Mouse (Mus musculus): ENCODE measurements around the gene Nbl1. TPM values are rescaled to one million over a fixed set of nuclear protein-coding genes. Genes with fewer than 3 reads are reported as not detected.

Gene Nbl1
- total RNA-seq, 2 experiments from 2014 or later: 39.7 to 40.9 TPM

DNA sequence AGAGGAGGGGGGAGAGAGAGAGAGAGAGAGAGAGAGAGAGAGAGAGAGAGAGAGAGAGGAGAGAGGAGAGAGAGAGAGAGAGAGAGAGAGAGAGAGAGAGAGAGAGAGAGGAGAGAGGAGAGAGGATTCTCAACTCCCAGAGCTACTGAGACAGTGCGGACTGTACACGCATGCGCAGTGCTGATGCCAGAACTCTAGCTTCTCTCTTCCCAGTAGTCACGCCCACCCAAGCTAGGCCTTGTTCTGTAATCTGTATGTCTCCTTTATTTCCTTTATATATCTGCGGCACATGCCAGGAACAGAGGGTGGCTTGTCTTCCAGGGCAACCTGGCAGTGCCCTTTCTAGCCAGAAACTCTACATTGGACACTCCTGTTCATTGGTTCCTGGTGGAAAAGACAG is 28.0 kb downstream of the Nbl1 start:
- DNase-seq: no peak

DNA sequence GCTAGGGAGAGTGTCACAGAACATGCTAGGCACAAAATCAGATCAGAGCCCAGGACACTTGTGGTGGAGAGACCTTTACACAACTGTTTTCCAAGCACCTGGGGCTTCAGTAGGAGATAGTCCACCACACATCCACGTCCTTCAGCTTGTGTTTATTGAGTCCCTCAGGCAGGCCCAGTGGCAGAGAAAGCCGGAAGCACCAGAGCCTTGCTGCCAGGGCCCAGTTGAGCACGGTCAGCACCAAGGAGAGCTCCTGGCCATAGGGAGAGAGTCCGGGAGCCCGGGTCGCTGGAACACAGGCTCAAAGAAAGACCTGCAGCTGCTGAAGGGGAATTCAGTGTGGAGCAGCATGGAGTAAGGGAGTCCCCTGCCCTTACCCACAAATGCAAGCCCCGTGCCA is 33.2 kb downstream of the Nbl1 start:
- DNase-seq: peak; percentile 83

DNA sequence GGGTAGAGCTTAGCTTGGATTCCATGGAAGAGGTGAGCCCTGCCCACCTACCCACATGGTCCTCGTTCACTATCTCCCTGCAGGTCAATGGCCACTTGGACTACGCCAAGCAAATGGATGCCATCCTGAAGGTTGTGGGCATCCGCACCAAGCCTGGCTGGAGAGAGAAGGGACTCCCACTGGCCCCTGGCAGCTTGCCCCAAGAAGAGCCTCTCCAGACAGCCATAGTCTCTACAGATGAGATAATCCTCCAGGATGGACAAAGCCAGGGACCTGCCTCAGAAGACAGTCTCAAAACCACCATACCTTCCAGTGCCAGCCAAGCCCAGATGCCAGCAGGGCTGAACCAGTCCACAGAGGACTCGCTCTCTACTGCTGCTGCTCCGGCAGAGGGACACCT is 34.8 kb downstream of the Nbl1 start:
- DNase-seq: no peak

GRCm38 (mm10) chr4:139057291-139057690 is 35.5 kb downstream of the Nbl1 start:
- DNase-seq: no peak

DNA sequence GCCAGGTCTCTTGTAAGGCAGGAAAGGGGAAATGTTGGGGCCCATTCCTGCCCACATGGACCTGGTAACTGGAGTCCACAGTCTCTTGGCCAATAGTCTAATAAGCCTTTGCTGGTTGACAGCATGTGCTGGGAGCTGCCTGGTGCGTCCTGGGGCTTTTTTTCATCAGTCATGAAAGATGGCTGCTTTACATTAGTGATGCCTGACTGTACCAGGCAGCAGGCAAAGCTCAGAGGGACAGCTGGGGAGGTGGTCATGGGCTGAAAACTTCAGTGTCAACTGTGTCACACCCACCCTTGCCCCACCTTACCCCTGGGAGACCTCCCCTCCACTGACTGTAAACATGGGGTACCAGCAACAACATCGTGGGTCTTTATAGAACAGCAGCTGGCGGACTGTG is 37.0 kb downstream of the Nbl1 start:
- DNase-seq: no peak

DNA sequence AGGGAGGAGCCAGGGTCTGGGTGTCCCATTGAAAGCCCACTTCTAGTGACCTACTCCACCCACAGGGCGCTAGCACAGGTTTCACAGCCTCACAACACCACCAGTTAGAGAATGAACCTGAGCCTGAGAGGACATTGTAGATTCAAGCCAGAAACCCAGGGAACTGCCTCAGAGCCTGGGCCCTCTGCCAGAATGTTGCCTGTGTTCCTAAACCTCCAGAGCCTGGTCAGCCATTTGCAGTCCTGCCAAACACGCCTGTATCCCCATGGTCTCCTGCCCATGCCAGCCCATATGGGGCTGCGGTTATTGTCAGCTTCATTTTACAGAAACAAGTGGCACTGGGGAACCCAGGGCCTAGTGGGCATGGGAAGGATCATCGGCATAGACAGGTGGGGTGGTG is 37.5 kb downstream of the Nbl1 start:
- DNase-seq: peak; percentile 79

DNA sequence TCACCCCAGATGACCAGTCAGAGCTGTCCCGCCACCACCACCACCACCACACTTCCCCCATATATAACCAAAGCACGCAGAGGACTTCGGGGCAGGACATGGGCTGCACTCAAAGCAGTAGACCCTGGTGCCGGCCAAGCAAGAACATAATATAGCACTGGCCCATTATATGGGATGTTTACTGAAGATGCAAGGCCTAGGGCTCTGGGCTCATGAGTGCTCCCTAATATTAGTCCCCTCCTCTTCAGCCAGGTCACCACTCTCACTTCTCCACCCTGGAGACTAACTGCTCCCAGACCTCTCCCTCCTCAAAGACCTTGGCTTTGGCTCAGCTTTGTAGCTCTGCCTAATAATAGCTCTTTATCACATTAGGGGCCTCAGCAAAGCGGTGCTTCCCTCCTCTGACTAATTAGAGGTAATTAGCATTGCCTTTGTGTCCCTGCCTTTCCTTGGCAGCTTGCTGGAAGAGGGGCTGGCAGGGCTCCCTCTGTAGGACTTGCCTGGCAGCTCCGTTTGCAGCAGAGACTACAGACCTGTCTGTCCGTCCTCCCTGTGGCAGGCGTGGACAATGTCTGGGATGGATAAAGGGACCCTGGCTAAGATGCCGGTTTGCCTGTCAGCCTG is 38.4 kb downstream of the Nbl1 start:
- no peak for DNase-seq

DNA sequence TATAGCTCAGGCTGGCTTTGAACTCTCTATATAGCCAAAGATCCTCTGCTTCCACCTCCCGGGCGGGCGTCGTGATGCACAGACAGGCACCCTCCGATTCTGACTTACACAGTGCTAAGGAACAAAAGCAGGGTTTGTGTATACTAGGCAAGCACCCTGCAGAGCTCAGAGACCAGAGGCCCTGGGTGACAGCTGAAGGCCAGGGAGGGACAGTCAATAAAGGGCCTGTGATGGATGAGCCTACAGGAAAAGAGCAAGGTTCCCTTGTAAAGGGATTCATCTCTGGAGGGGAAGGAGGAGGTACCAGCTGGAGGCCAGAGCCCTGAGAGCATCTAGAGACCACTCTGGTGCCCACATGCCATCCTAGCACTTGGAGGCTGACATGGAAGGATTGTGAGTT is 39.4 kb downstream of the Nbl1 start:
- peak; percentile 30 for DNase-seq

- no peak for DNase-seq
Observed at GRCm38 (mm10) chr4:139052796-139053195, 40.0 kb downstream of the Nbl1 start.

- no peak for DNase-seq
Observed at GRCm38 (mm10) chr4:139048518-139048917, 44.3 kb downstream of the Nbl1 start.

GRCm38 (mm10) chr4:139046354-139046753 is 46.4 kb downstream of the Nbl1 start:
- DNase-seq: no peak

DNA sequence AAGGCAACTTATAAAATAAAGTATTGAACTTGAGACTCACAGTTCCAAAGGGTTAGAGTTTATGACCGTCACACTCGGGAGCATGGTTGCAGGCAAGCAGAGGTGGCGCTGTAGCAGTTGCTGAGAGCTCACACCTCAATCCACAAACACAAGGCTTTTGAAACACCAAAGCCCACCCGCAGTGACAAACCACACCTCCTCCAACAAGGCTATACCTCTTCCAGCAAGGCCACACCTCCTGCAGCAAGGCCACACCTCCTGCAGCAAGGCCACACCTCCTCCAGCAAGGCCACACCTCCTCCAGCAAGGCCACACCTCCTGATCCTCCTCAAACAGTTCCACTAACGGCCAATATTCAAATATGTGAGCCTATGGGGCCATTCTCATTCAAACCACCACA is 48.2 kb downstream of the Nbl1 start:
- no peak for DNase-seq

- no peak for DNase-seq
Observed at GRCm38 (mm10) chr4:139043600-139043999, 49.2 kb downstream of the Nbl1 start.

- DNase-seq: no peak
Observed at GRCm38 (mm10) chr4:139042611-139043010, 50.2 kb downstream of the Nbl1 start.

DNA sequence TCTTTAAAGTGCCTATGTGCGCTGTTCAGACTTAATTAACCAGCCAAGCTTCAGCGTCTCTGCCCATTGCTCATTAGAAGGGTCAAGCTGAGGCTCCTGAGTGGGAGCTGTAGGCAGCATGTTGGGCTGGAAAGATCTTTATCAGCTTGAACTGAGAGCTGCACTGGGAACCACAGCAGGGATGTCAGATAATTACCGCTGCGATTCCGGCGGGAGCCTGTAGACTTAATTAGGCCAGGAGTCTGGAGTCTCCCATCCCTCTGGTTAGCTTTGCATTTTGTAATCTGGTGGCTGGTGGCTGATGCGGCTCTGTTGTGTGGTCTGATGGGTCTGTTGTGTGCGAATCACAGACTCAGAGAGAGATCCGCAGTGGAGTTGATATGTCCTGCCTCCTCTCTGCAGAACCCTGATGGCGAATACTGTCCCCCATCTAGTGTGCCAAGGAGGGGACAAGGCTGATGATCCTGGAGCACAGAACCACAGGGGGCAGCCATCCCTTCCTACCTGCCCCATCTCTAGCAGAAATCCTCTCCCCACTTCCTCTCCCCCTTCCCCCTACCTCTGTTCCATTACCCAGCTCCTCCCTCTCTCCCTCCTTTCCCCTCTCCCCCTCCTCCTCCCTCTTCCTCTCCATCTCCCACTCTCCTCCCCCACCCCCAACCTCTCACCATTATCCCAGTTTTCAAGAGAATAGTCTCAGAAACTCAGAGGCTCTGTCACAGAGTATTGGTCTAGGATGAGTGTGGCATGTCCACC is 52.5 kb downstream of the Nbl1 start:
- no peak for DNase-seq

DNA sequence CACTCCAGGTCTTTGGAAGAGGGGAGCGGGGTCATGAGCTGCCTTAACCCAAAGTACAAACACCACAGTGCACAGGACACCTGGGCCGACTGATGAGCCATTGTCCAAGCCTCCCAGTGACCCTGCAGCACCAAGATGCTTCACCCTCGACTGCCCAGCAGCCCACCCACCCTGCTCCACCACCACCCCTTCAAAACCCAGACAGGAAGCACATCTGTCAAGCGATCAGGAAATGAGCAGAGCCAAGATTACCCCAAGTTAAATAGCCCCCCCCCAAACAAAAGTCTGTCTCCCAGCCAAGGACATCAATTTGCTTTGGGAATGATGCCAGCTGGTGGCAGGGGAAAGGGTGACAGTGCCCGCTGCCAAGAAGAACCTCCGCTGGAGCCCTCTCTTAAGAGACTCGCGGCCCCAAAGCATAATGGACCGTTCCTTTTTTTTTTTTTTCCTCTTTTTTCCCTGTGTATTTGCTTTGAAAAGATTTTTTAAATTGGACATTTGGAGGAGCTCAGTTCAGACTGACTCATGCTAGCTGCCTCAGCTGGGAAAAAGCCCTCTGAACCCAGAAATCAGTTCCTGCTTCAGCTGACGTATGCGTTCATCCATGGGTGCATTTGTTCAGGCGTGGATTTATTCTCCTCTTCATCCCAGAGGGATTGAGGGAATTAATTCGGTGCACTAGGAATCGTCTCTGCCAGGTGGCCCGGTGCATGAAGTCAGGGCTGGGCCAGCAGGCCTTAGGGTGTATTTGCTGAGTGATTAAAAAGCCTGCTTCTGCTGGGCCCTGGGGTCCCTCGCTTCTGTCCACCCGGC is 54.8 kb downstream of the Nbl1 start:
- peak; percentile 70 for DNase-seq

DNA sequence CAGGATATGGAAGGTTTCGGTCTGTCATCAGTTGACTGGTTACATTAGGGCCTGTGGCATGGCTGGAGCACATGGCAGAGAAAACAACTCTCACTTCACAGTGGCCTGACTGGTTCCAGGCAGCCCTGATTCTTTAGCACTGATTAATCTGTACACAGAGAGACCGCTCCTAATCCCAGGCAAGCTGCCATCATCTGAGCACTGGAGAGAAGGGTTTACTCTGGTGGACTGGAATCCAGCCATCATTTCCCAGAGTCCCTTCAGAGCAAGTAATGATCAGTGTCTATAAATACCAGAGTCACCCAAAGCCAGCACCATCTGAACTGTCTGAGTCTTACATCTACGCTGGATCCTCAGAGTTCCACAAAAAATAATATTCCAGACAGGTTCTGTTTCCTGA is 57.0 kb downstream of the Nbl1 start:
- no peak for DNase-seq

GRCm38 (mm10) chr4:139034942-139035341 is 57.9 kb downstream of the Nbl1 start:
- DNase-seq: no peak

- peak; percentile 22 for DNase-seq
Observed at GRCm38 (mm10) chr4:139034540-139034939, 58.3 kb downstream of the Nbl1 start.

DNA sequence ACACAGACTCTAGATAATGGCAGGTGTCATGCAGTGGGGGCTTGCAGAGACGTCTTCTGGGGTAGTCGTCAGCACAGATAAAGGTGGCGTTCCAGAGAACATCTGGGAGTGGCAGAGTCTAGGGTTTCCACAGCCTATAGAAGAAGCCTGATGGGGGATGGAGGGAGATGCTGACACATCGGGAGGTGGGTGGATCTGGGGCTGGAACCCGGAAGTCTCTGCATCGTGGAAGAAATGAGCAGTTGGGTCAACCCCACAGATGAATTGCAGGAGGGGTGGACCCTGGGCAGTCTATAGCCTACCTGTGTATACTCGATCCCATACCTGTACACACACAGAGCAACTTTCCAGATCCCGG is 58.8 kb downstream of the Nbl1 start:
- DNase-seq: no peak

- no peak for DNase-seq
Observed at GRCm38 (mm10) chr4:139033263-139034009, 59.4 kb downstream of the Nbl1 start.

GRCm38 (mm10) chr4:139032521-139032920 is 60.3 kb downstream of the Nbl1 start:
- DNase-seq: no peak

Measured in adrenal gland, postnatal 10 days (tissue).